Mouse (Mus musculus): Measurements from ENCODE around the gene Gm10518.
A peak's percentile ranks its signal among the peaks of the same experiment; 100 is the strongest.
"Not testable (repeated sequence)": the region's sequence is repeated elsewhere in the genome, so short reads cannot be mapped to it uniquely, and the experiment has no call there.

Gene Gm10518

GRCm38 (mm10) chr1:179802610-179803512 lies at the start of gene Gm10518:
Gm10518 (plus strand) TSS chr1:179803376.
- peak; percentile 65 to 75 for DNase-seq (ENCODE audit: low spot score in 2 of 2)

- no peak for DNase-seq (ENCODE audit: low spot score in 2 of 2)
These were observed 46.7 kb upstream of the Gm10518 start for GRCm38 (mm10) chr1:179756477-179756876.

GRCm38 (mm10) chr1:179760086-179760485 lies 43.1 kb upstream of the Gm10518 start:
- no peak for DNase-seq (ENCODE audit: low spot score in 2 of 2)

- DNase-seq (ENCODE audit: low spot score in 2 of 2), result no peak
These were observed 42.6 kb upstream of the Gm10518 start for GRCm38 (mm10) chr1:179760553-179760952.

- DNase-seq (ENCODE audit: low spot score in 2 of 2), result no peak
These were observed 26.3 kb upstream of the Gm10518 start for GRCm38 (mm10) chr1:179776831-179777230.

GRCm38 (mm10) chr1:179784098-179784497 lies 19.1 kb upstream of the Gm10518 start:
- no peak for DNase-seq (ENCODE audit: low spot score in 2 of 2)

- no peak for DNase-seq (ENCODE audit: low spot score in 2 of 2)
These were observed 17.7 kb upstream of the Gm10518 start for GRCm38 (mm10) chr1:179785502-179785901.

- DNase-seq (ENCODE audit: low spot score in 2 of 2), result no peak
These were observed 15.9 kb upstream of the Gm10518 start for GRCm38 (mm10) chr1:179787281-179787680.

GRCm38 (mm10) chr1:179798794-179799193 lies 4.4 kb upstream of the Gm10518 start:
- no peak for DNase-seq (ENCODE audit: low spot score in 2 of 2)

GRCm38 (mm10) chr1:179803513-179804139 lies 450 bp downstream of the Gm10518 start, which contains the start of gene Ahctf1:
Ahctf1 (minus strand) TSS chr1:179803680.
- DNase-seq (ENCODE audit: low spot score in 2 of 2), result peak; percentile 99

- no peak for DNase-seq (ENCODE audit: low spot score in 2 of 2)
These were observed 1.1 kb downstream of the Gm10518 start for GRCm38 (mm10) chr1:179804140-179804881.

- DNase-seq (ENCODE audit: low spot score in 2 of 2), result no peak
These were observed 2.6 kb downstream of the Gm10518 start for GRCm38 (mm10) chr1:179805751-179806150.

GRCm38 (mm10) chr1:179807468-179807867 lies 4.3 kb downstream of the Gm10518 start:
- DNase-seq (ENCODE audit: low spot score in 2 of 2), result no peak

GRCm38 (mm10) chr1:179808300-179808699 lies 5.1 kb downstream of the Gm10518 start:
- DNase-seq (ENCODE audit: low spot score in 2 of 2), result no peak

- DNase-seq (ENCODE audit: low spot score in 2 of 2), result no peak
These were observed 10.2 kb downstream of the Gm10518 start for GRCm38 (mm10) chr1:179813385-179813784.

GRCm38 (mm10) chr1:179814616-179815015 lies 11.4 kb downstream of the Gm10518 start:
- no peak for DNase-seq (ENCODE audit: low spot score in 2 of 2)

- not testable (repeated sequence) for DNase-seq (ENCODE audit: low spot score in 2 of 2)
These were observed 15.5 kb downstream of the Gm10518 start for GRCm38 (mm10) chr1:179818490-179819278.

GRCm38 (mm10) chr1:179824549-179824948 lies 21.4 kb downstream of the Gm10518 start:
- DNase-seq (ENCODE audit: low spot score in 2 of 2), result no peak

GRCm38 (mm10) chr1:179828051-179828450 lies 24.9 kb downstream of the Gm10518 start:
- no peak for DNase-seq (ENCODE audit: low spot score in 2 of 2)

GRCm38 (mm10) chr1:179828900-179829299 lies 25.7 kb downstream of the Gm10518 start:
- DNase-seq (ENCODE audit: low spot score in 2 of 2), result no peak

- DNase-seq (ENCODE audit: low spot score in 2 of 2), result no peak
These were observed 29.6 kb downstream of the Gm10518 start for GRCm38 (mm10) chr1:179832710-179833240.
